Mouse (Mus musculus): ENCODE results near the gene Tnnt2. TPM values are rescaled to one million over a fixed set of nuclear protein-coding genes. Genes with fewer than 3 reads are reported as not detected.

Gene Tnnt2
- polyA plus RNA-seq, 1 experiment, result 0.75 TPM

GRCm38 (mm10) chr1:135818481-135819086 lies 17.6 kb upstream of the Tnnt2 start, which contains the start of gene Lad1:
Gene Lad1 (plus strand): TSS chr1:135818598.
- TF ChIP-seq POLR2A (IDR thresholded peaks at IDR 0.05; ENCODE audit: low read depth, low read length) (no peak), CTCF (IDR thresholded peaks at IDR 0.05; ENCODE audit: extremely low read depth, insufficient read depth, insufficient read length, insufficient replicate concordance) (no peak)
- Histone ChIP-seq H3K4me1 (ENCODE audit: control insufficient read depth, insufficient read depth, insufficient read length) (peaks cover 5% of the 10 kb centered on the region; the same call in 1 of the 2 replicates), H3K27me3 (ENCODE audit: control insufficient read depth, insufficient read depth, low read length) (peaks cover 10% of the 10 kb centered on the region), H3K36me3 (ENCODE audit: control insufficient read depth, insufficient read depth, low read length) (no peaks in the 10 kb centered on the region), H3K4me3 (ENCODE audit: extremely low read depth, insufficient read depth, insufficient read length) (peak within 1 kb of the TSS; percentile 46; the same call in 1 of the 2 replicates), H3K27ac (ENCODE audit: insufficient read depth, low read length) (no peak within 1 kb of the TSS)
- no peak for DNase-seq (ENCODE audit: low read depth in 1 of 2, low spot score in 2 of 2)
- 2% methylated on average over 62 of the region's 63 CpGs for WGBS

GRCm38 (mm10) chr1:135820071-135820470 lies 16.1 kb upstream of the Tnnt2 start:
- Histone ChIP-seq H3K4me1 (ENCODE audit: control insufficient read depth, insufficient read depth, insufficient read length) (peaks cover 5% of the 10 kb centered on the region; the same call in 1 of the 2 replicates), H3K36me3 (ENCODE audit: control insufficient read depth, insufficient read depth, low read length) (no peaks in the 10 kb centered on the region), H3K4me3 (ENCODE audit: extremely low read depth, insufficient read depth, insufficient read length) (no peak overlapping the region), H3K27me3 (ENCODE audit: control insufficient read depth, insufficient read depth, low read length) (peaks cover 10% of the 10 kb centered on the region), H3K27ac (ENCODE audit: insufficient read depth, low read length) (no peak overlapping the region)
- TF ChIP-seq POLR2A (IDR thresholded peaks at IDR 0.05; ENCODE audit: low read depth, low read length) (no peak), CTCF (IDR thresholded peaks at IDR 0.05; ENCODE audit: extremely low read depth, insufficient read depth, insufficient read length, insufficient replicate concordance) (no peak)
- WGBS, result 88% methylated on average over 10 of the region's 10 CpGs
- DNase-seq (ENCODE audit: low read depth in 1 of 2, low spot score in 2 of 2), result no peak

- Histone ChIP-seq H3K4me3 (ENCODE audit: extremely low read depth, insufficient read depth, insufficient read length) (no peak overlapping the region), H3K27ac (ENCODE audit: insufficient read depth, low read length) (no peak overlapping the region)
- WGBS, result 88% methylated on average over 16 of the region's 16 CpGs
These were observed 15.3 kb upstream of the Tnnt2 start for GRCm38 (mm10) chr1:135820736-135821364.

GRCm38 (mm10) chr1:135821780-135822179 lies 14.4 kb upstream of the Tnnt2 start:
- peaks cover 10% of the 10 kb centered on the region for H3K27me3 ChIP-seq (ENCODE audit: control insufficient read depth, insufficient read depth, low read length)
- no peak overlapping the region for H3K4me3 ChIP-seq (ENCODE audit: extremely low read depth, insufficient read depth, insufficient read length)
- TF ChIP-seq POLR2A (IDR thresholded peaks at IDR 0.05; ENCODE audit: low read depth, low read length), result no peak
- no peak for TF ChIP-seq CTCF (IDR thresholded peaks at IDR 0.05; ENCODE audit: extremely low read depth, insufficient read depth, insufficient read length, insufficient replicate concordance)
- no peaks in the 10 kb centered on the region for H3K36me3 ChIP-seq (ENCODE audit: control insufficient read depth, insufficient read depth, low read length)
- peaks cover 5% of the 10 kb centered on the region; the same call in 1 of the 2 replicates for H3K4me1 ChIP-seq (ENCODE audit: control insufficient read depth, insufficient read depth, insufficient read length)
- no peak for DNase-seq (ENCODE audit: low read depth in 1 of 2, low spot score in 2 of 2)
- H3K27ac ChIP-seq (ENCODE audit: insufficient read depth, low read length), result no peak overlapping the region
- 87% methylated on average over 7 of the region's 7 CpGs for WGBS

More at GRCm38 (mm10) chr1:135820736-135821364, 15.3 kb upstream of the Tnnt2 start:
- no peak for TF ChIP-seq CTCF (IDR thresholded peaks at IDR 0.05; ENCODE audit: extremely low read depth, insufficient read depth, insufficient read length, insufficient replicate concordance)
- no peak for TF ChIP-seq POLR2A (IDR thresholded peaks at IDR 0.05; ENCODE audit: low read depth, low read length)
- peaks cover 10% of the 10 kb centered on the region for H3K27me3 ChIP-seq (ENCODE audit: control insufficient read depth, insufficient read depth, low read length)
- DNase-seq (ENCODE audit: low read depth in 1 of 2, low spot score in 2 of 2), result no peak
- peaks cover 5% of the 10 kb centered on the region; the same call in 1 of the 2 replicates for H3K4me1 ChIP-seq (ENCODE audit: control insufficient read depth, insufficient read depth, insufficient read length)
- H3K36me3 ChIP-seq (ENCODE audit: control insufficient read depth, insufficient read depth, low read length), result no peaks in the 10 kb centered on the region

- TF ChIP-seq CTCF (IDR thresholded peaks at IDR 0.05; ENCODE audit: extremely low read depth, insufficient read depth, insufficient read length, insufficient replicate concordance) (peak; percentile 23; the same call in 1 of the 2 replicates), POLR2A (IDR thresholded peaks at IDR 0.05; ENCODE audit: low read depth, low read length) (no peak)
- peak in 1 of 2 experiments; percentile 19 for DNase-seq (ENCODE audit: low read depth in 1 of 2, low spot score in 2 of 2)
- WGBS, result 19% methylated on average over 1 of the region's 1 CpGs
- Histone ChIP-seq H3K27me3 (ENCODE audit: control insufficient read depth, insufficient read depth, low read length) (no peaks in the 10 kb centered on the region), H3K4me1 (ENCODE audit: control insufficient read depth, insufficient read depth, insufficient read length) (no peaks in the 10 kb centered on the region), H3K4me3 (ENCODE audit: extremely low read depth, insufficient read depth, insufficient read length) (no peak overlapping the region), H3K36me3 (ENCODE audit: control insufficient read depth, insufficient read depth, low read length) (no peaks in the 10 kb centered on the region), H3K27ac (ENCODE audit: insufficient read depth, low read length) (no peak overlapping the region)
These were observed 7.2 kb upstream of the Tnnt2 start for GRCm38 (mm10) chr1:135828918-135829317.

GRCm38 (mm10) chr1:135834206-135834859 lies 1.8 kb upstream of the Tnnt2 start:
- no peaks in the 10 kb centered on the region for H3K27me3 ChIP-seq (ENCODE audit: control insufficient read depth, insufficient read depth, low read length)
- TF ChIP-seq POLR2A (IDR thresholded peaks at IDR 0.05; ENCODE audit: low read depth, low read length), result no peak
- TF ChIP-seq CTCF (IDR thresholded peaks at IDR 0.05; ENCODE audit: extremely low read depth, insufficient read depth, insufficient read length, insufficient replicate concordance), result no peak
- H3K4me1 ChIP-seq (ENCODE audit: control insufficient read depth, insufficient read depth, insufficient read length), result no peaks in the 10 kb centered on the region

More at GRCm38 (mm10) chr1:135834206-135834859, 1.8 kb upstream of the Tnnt2 start:
- no peak for DNase-seq (ENCODE audit: low read depth in 1 of 2, low spot score in 2 of 2)
- no peak overlapping the region for H3K4me3 ChIP-seq (ENCODE audit: extremely low read depth, insufficient read depth, insufficient read length)
- H3K27ac ChIP-seq (ENCODE audit: insufficient read depth, low read length), result no peak overlapping the region
- H3K36me3 ChIP-seq (ENCODE audit: control insufficient read depth, insufficient read depth, low read length), result no peaks in the 10 kb centered on the region
- 47% methylated on average over 6 of the region's 6 CpGs for WGBS
